Mouse (Mus musculus) embryo, embryonic 11 days (tissue): Measurements from ENCODE around the gene Gm11564.
"Not testable (repeated sequence)": the region's sequence is repeated elsewhere in the genome, so short reads cannot be mapped to it uniquely, and the experiment has no call there.

Source experiments
- DNase-seq: peaks from one replicate; pipeline ENCODE4 v3.0.0-alpha.2; 2015

Gm11564 gene

GRCm38 (mm10) chr11:99815566-99815965 lies at the start of gene Gm11564:
Gm11564 (minus strand) TSS chr11:99815666.
- DNase-seq = not testable (repeated sequence)

- DNase-seq = not testable (repeated sequence)
These were observed 48.7 kb upstream of the Gm11564 start, which contains the start of gene Gm11559 for GRCm38 (mm10) chr11:99864176-99864575. Gm11559 (plus strand) TSS chr11:99864476.

GRCm38 (mm10) chr11:99858761-99859160 lies 43.3 kb upstream of the Gm11564 start:
- no peak for DNase-seq

GRCm38 (mm10) chr11:99857617-99858016 lies 42.2 kb upstream of the Gm11564 start, which contains the start of gene Gm11568:
Gm11568 (plus strand) TSS chr11:99857917.
- DNase-seq = no peak

GRCm38 (mm10) chr11:99854121-99854520 lies 38.7 kb upstream of the Gm11564 start:
- peak; percentile 47 for DNase-seq

GRCm38 (mm10) chr11:99851508-99851907 lies 36.0 kb upstream of the Gm11564 start, which contains the start of gene Krtap4-16:
Krtap4-16 (minus strand) TSS chr11:99851608.
- DNase-seq = no peak

GRCm38 (mm10) chr11:99846746-99847145 lies 31.3 kb upstream of the Gm11564 start:
- DNase-seq = no peak

GRCm38 (mm10) chr11:99842185-99842584 lies 26.7 kb upstream of the Gm11564 start:
- no peak for DNase-seq

- no peak for DNase-seq
These were observed 22.5 kb upstream of the Gm11564 start, which contains the start of gene 2300003K06Rik for GRCm38 (mm10) chr11:99837966-99838365. 2300003K06Rik (minus strand) TSS chr11:99838066.

- DNase-seq = not testable (repeated sequence)
These were observed 5.7 kb downstream of the Gm11564 start, which contains the start of gene Krtap4-13 for GRCm38 (mm10) chr11:99809792-99810191. Krtap4-13 (minus strand) TSS chr11:99809892.

GRCm38 (mm10) chr11:99804346-99804745 lies 11.1 kb downstream of the Gm11564 start, which contains the start of gene Gm11554:
Gm11554 (minus strand) TSS chr11:99804446.
- DNase-seq = not testable (repeated sequence)

- DNase-seq = not testable (repeated sequence)
These were observed 16.6 kb downstream of the Gm11564 start, which contains the start of gene Gm11569 for GRCm38 (mm10) chr11:99798832-99799231. Gm11569 (minus strand) TSS chr11:99798932.

- DNase-seq = no peak
These were observed 22.1 kb downstream of the Gm11564 start, which contains the start of gene Gm11596 for GRCm38 (mm10) chr11:99793367-99793766. Gm11596 (minus strand) TSS chr11:99793467.

GRCm38 (mm10) chr11:99784900-99785299 lies 30.6 kb downstream of the Gm11564 start, which contains the start of gene Krtap4-9:
Krtap4-9 (plus strand) TSS chr11:99785200.
- not testable (repeated sequence) for DNase-seq

GRCm38 (mm10) chr11:99780604-99781003 lies 34.9 kb downstream of the Gm11564 start, which contains the start of gene Krtap4-8:
Krtap4-8 (minus strand) TSS chr11:99780704.
- DNase-seq = no peak

- DNase-seq = peak; percentile 53
These were observed 37.1 kb downstream of the Gm11564 start for GRCm38 (mm10) chr11:99778401-99778800.

GRCm38 (mm10) chr11:99772813-99773212 lies 42.7 kb downstream of the Gm11564 start, which contains the start of gene Gm11595:
Gm11595 (minus strand) TSS chr11:99772913.
- DNase-seq = not testable (repeated sequence)

- DNase-seq = no peak
These were observed 47.1 kb downstream of the Gm11564 start for GRCm38 (mm10) chr11:99768410-99768809.
